Mouse (Mus musculus) liver, adult 2 months (tissue): ENCODE data around the gene Rere. TPM values are rescaled to one million over a fixed set of nuclear protein-coding genes. Genes with fewer than 3 reads are reported as not detected.

Source experiments
- DNase-seq: peaks from one replicate; pipeline ENCODE4 v3.0.0-alpha.2; 2011; ENCODE audit warnings: low read depth, low spot score; ENCODE audit errors: extremely low read depth
- H3K27ac ChIP-seq: fragments of 200-500 bp; replicated peaks from 2 replicates; pipeline ENCODE4 v1.5.1; 2012; ENCODE audit warnings: low read depth, mild to moderate bottlenecking, control low read depth, inconsistent platforms, low read length; ENCODE audit not compliant: insufficient read depth
- H3K27me3 ChIP-seq: fragments of 200-500 bp; 2 replicates; pipeline ENCODE4 v1.6.1; 2012; ENCODE audit warnings: mild to moderate bottlenecking, moderate library complexity, low read length, inconsistent platforms; ENCODE audit not compliant: control insufficient read depth, insufficient read depth
- H3K36me3 ChIP-seq: fragments of 200-500 bp; 2 replicates; pipeline ENCODE4 v1.6.1; 2012; ENCODE audit warnings: low read length, inconsistent platforms; ENCODE audit not compliant: control insufficient read depth, insufficient read depth
- H3K4me1 ChIP-seq: fragments of 200-500 bp; 2 replicates; pipeline ENCODE4 v1.6.1; 2011; ENCODE audit warnings: low read length; ENCODE audit not compliant: control insufficient read depth, insufficient read depth
- H3K4me3 ChIP-seq: fragments of 200-500 bp; 2 replicates; pipeline ENCODE4 v1.5.1; 2011; ENCODE audit warnings: low read depth, mild to moderate bottlenecking, control low read depth, low read length, moderate library complexity; ENCODE audit not compliant: insufficient read depth
- H3K79me2 ChIP-seq: fragments of 200-500 bp; 2 replicates; pipeline ENCODE4 v1.6.1; 2012; ENCODE audit warnings: inconsistent platforms, mild to moderate bottlenecking, low read length, moderate library complexity; ENCODE audit not compliant: control insufficient read depth, insufficient read depth
- H3K9ac ChIP-seq: fragments of 200-500 bp; 2 replicates; pipeline ENCODE4 v1.6.1; 2012; ENCODE audit warnings: low read depth, mild to moderate bottlenecking, control low read depth, inconsistent platforms, low read length
- CTCF ChIP-seq: fragments of 200-500 bp; IDR thresholded peaks from 2 replicates; pipeline ENCODE4 v1.5.1; 2011; ENCODE audit warnings: low read depth, low read length, control low read depth
- POLR2A ChIP-seq: fragments of 200-500 bp; IDR thresholded peaks from 2 replicates; pipeline ENCODE4 v1.6.1; 2011; ENCODE audit warnings: low read length, control low read depth; ENCODE audit not compliant: insufficient read depth; ENCODE audit errors: extremely low read depth
- WGBS: fragments of 180-500 bp; shearing (Covaris S2); methylation state at CpG from one replicate; pipeline ENCODE4 v1.1.7; 2018; 5-methylcytosine and 5-hydroxymethylcytosine counted together
- polyA plus RNA-seq: library from polyadenylated mRNA; depleted of rRNA; stranded (reverse); fragments of >200 nt; gene quantifications from 2 replicates; pipeline ENCODE4 v1.2.3, GENCODE M21; 2012
- total RNA-seq: library from RNA; depleted of rRNA; stranded (reverse); fragments of >200 nt; gene quantifications from 2 replicates; pipeline ENCODE4 v1.2.3, GENCODE M21; 2014

Gene Rere
- total and polyA plus RNA-seq, 2 experiments: 8.8 to 10.0 TPM

- Histone ChIP-seq H3K36me3 (no peaks in the 10 kb centered on the region), H3K27ac (no peak overlapping the region), H3K79me2 (peaks cover 11% of the 10 kb centered on the region; the same call in 1 of the 2 replicates), H3K27me3 (no peaks in the 10 kb centered on the region), H3K4me1 (peaks cover 20% of the 10 kb centered on the region), H3K4me3 (no peak overlapping the region), H3K9ac (no peak overlapping the region)
- WGBS: 93% methylated on average over 7 of the region's 7 CpGs
- no peak for DNase-seq
- TF ChIP-seq POLR2A (no peak), CTCF (no peak)
Observed at GRCm38 (mm10) chr4:150456452-150456851, 175.0 kb downstream of the Rere start.

- no peaks in the 10 kb centered on the region for H3K36me3 ChIP-seq
- WGBS: 88% methylated on average over 2 of the region's 2 CpGs
- H3K27me3 ChIP-seq: no peaks in the 10 kb centered on the region
- no peak overlapping the region for H3K4me3 ChIP-seq
- no peak for DNase-seq
- no peak overlapping the region; the same call in 1 of the 2 replicates for H3K27ac ChIP-seq
- no peak overlapping the region for H3K9ac ChIP-seq
- H3K4me1 ChIP-seq: peaks cover 22% of the 10 kb centered on the region
- H3K79me2 ChIP-seq: peaks cover 9% of the 10 kb centered on the region; the same call in 1 of the 2 replicates
- TF ChIP-seq CTCF (no peak), POLR2A (no peak)
Observed at GRCm38 (mm10) chr4:150456886-150457285, 175.4 kb downstream of the Rere start.

DNA sequence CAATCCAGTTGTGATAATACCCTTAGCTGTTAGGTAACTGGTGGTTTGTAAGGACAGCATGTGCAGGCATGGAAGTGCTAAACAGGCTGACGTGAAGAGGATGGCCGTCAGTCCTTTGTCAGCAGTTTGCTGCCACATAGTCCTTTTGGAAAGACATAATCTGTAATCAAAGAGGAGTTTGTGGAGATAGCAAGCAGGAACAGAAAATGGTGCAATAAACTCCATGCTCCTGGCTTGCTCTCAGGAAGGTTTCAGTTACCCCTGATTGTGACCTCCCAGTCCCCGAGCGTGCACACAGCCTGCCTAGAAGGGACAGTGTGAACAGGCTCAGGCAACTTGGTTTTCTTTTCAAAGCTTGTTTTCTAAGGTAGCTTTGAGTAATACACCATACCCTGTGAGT lies 175.9 kb downstream of the Rere start:
- peak; percentile 73 for DNase-seq
- TF ChIP-seq CTCF (no peak), POLR2A (no peak)
- Histone ChIP-seq H3K27me3 (no peaks in the 10 kb centered on the region), H3K27ac (no peak overlapping the region; the same call in 1 of the 2 replicates), H3K36me3 (no peaks in the 10 kb centered on the region), H3K4me3 (no peak overlapping the region), H3K79me2 (peaks cover 9% of the 10 kb centered on the region; the same call in 1 of the 2 replicates), H3K4me1 (peaks cover 26% of the 10 kb centered on the region), H3K9ac (no peak overlapping the region)
- WGBS: 9% methylated on average over 4 of the region's 4 CpGs

GRCm38 (mm10) chr4:150457771-150458170 lies 176.3 kb downstream of the Rere start:
- no peak overlapping the region for H3K27ac ChIP-seq
- peak; percentile 26 for DNase-seq
- peaks cover 9% of the 10 kb centered on the region; the same call in 1 of the 2 replicates for H3K79me2 ChIP-seq
- peaks cover 29% of the 10 kb centered on the region for H3K4me1 ChIP-seq
- H3K4me3 ChIP-seq: no peak overlapping the region
- no peaks in the 10 kb centered on the region for H3K36me3 ChIP-seq
- no peaks in the 10 kb centered on the region for H3K27me3 ChIP-seq
- WGBS: 50% methylated on average over 7 of the region's 7 CpGs
- H3K9ac ChIP-seq: no peak overlapping the region
- TF ChIP-seq CTCF (no peak), POLR2A (no peak)

DNA sequence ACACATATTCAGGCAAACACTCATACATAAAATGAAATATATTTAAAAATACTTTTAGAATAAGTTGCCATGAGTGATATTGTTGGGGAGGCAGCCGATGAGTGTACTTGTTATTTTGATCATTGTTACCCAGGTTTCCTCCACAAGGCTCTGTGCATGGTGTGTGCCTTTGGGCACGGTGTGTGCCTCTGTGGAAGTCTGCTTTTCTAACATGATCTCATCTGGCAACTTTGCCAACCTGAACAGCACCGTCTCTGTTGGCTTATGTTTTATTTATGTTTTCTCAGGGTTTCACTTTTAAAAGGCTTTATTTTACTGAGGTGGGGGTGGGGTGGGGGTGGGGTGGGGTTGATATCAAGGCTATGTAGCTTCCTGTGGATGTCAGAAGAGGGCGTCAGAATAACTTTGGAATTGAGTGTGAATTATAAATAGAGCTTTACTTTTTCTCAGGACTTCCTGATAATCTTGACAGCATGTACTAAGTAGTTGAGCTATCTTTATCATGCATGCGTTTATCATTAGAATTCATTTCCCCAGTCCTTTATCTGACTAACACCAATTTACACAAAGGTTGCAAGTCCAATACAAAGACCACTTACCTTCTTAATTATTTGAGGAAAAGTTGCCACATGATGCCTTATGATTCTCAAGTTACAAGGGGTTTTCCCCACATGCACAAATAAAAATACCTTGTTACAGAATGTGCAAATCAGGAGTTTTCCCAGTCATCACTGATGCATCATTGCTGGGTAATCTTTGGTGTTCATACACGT lies 177.8 kb downstream of the Rere start:
- H3K27ac ChIP-seq: no peak overlapping the region
- no peak overlapping the region for H3K4me3 ChIP-seq
- H3K79me2 ChIP-seq: peaks cover 15% of the 10 kb centered on the region; the same call in 1 of the 2 replicates
- H3K9ac ChIP-seq: no peak overlapping the region
- H3K36me3 ChIP-seq: no peaks in the 10 kb centered on the region
- TF ChIP-seq CTCF (no peak), POLR2A (no peak)
- DNase-seq: no peak
- no peaks in the 10 kb centered on the region for H3K27me3 ChIP-seq
- 57% methylated on average over 6 of the region's 6 CpGs for WGBS
- peaks cover 24% of the 10 kb centered on the region for H3K4me1 ChIP-seq

DNA sequence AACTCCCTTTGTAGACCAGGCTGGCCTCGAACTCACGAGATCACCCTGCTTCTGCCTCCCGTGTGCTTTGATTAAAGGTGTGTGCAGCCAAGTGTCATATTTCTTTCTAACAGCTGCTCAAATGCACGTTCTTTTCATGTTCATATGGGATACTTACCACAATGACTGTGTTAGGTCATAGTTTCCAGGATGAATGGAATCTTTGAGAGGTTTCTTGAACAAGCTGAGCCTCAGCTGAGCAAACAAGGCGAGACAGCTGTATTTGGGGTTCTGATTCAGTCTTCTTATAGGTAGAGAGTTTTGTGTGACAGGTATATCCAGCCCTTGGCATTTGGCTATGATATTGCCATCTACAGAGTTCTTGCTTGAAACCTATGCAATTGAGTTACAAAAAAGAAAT lies 179.0 kb downstream of the Rere start:
- Histone ChIP-seq H3K36me3 (no peaks in the 10 kb centered on the region), H3K4me3 (no peak overlapping the region), H3K4me1 (peaks cover 17% of the 10 kb centered on the region), H3K79me2 (peaks cover 20% of the 10 kb centered on the region; the same call in 1 of the 2 replicates), H3K27ac (no peak overlapping the region), H3K9ac (no peak overlapping the region), H3K27me3 (no peaks in the 10 kb centered on the region)
- no peak for TF ChIP-seq CTCF
- no peak for TF ChIP-seq POLR2A
- 92% methylated on average over 5 of the region's 5 CpGs for WGBS
- no peak for DNase-seq
